Mouse (Mus musculus): ENCODE results near the gene Vps37b. TPM values are rescaled to one million over a fixed set of nuclear protein-coding genes. Genes with fewer than 3 reads are reported as not detected.
A peak's percentile ranks its signal among the peaks of the same experiment; 100 is the strongest.

Gene Vps37b
- total and polyA plus RNA-seq, 2 experiments from 2014 or later = 54.3 to 75.5 TPM

DNA sequence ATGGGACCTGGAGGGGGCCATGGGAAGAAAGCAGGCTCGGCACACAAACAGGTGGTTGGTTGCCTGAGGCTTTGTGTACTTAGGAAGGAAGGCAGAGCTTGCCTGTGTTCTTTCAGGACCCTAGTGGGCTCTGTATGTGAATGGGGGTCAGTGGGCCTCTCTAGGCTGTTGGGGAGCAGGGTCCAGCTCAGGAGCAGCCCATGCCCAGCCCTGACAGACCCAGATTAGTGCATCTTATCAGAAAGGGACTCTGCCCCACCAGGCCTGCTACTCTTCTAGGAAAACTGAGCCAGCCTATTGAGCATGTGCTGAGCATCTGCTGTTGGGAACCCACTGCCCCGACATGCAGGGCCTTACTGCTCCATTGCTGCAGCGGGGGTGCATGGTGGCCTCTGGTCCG lies 44.6 kb downstream of the Vps37b start:
- no peak for DNase-seq (ENCODE audit: low spot score)
- no peaks in the 10 kb centered on the region for H3K9me3 ChIP-seq (ENCODE audit: low read length)
- H3K27ac ChIP-seq (ENCODE audit: low read depth, low read length) = no peak overlapping the region
- ATAC-seq (ENCODE audit: low FRiP score) = no peak
- H3K4me2 ChIP-seq (ENCODE audit: low read depth, low read length, poor library complexity, severe bottlenecking) = no peak overlapping the region
- TF ChIP-seq CTCF (IDR thresholded peaks at IDR 0.05) = no peak
- H3K4me3 ChIP-seq (ENCODE audit: low read depth, low read length) = no peak overlapping the region
- no peaks in the 10 kb centered on the region for H3K27me3 ChIP-seq (ENCODE audit: insufficient read depth, low read length)
- H3K4me1 ChIP-seq (ENCODE audit: insufficient read depth, low read length) = no peaks in the 10 kb centered on the region
- 78% methylated on average over 4 of the region's 4 CpGs for WGBS
- no peak overlapping the region for H3K9ac ChIP-seq (replicated peaks; ENCODE audit: low read length, poor library complexity, severe bottlenecking)
- peaks cover 3% of the 10 kb centered on the region for H3K36me3 ChIP-seq (ENCODE audit: insufficient read depth, low read length)

DNA sequence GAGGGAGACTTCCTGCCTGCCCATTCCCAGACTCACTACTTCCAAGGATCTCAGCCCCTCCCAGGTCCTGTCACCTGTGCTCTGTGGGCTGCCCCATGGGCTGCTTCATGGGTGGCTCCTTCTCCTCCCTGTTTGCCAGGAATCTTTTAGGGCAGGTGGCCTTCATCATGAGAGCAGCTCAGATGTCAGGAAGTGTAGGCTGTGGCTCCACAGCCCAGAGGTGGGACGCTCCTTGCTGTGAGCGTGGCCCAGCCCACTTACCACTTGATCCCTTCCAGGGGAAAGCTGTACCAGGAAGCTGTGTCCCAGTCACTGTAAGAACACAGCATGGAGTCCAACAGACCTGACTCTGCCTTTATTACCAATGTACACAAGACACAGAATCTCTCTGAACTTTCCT lies 45.1 kb downstream of the Vps37b start:
- Histone ChIP-seq H3K4me2 (ENCODE audit: low read depth, low read length, poor library complexity, severe bottlenecking) (no peak overlapping the region), H3K27me3 (ENCODE audit: insufficient read depth, low read length) (no peaks in the 10 kb centered on the region), H3K27ac (ENCODE audit: low read depth, low read length) (no peak overlapping the region), H3K9me3 (ENCODE audit: low read length) (no peaks in the 10 kb centered on the region), H3K9ac (replicated peaks; ENCODE audit: low read length, poor library complexity, severe bottlenecking) (no peak overlapping the region), H3K36me3 (ENCODE audit: insufficient read depth, low read length) (peaks cover 3% of the 10 kb centered on the region), H3K4me3 (ENCODE audit: low read depth, low read length) (no peak overlapping the region), H3K4me1 (ENCODE audit: insufficient read depth, low read length) (no peaks in the 10 kb centered on the region)
- DNase-seq (ENCODE audit: low spot score) (no peak), ATAC-seq (ENCODE audit: low FRiP score) (no peak)
- 72% methylated on average over 2 of the region's 2 CpGs for WGBS
- TF ChIP-seq CTCF (IDR thresholded peaks at IDR 0.05) = no peak

DNA sequence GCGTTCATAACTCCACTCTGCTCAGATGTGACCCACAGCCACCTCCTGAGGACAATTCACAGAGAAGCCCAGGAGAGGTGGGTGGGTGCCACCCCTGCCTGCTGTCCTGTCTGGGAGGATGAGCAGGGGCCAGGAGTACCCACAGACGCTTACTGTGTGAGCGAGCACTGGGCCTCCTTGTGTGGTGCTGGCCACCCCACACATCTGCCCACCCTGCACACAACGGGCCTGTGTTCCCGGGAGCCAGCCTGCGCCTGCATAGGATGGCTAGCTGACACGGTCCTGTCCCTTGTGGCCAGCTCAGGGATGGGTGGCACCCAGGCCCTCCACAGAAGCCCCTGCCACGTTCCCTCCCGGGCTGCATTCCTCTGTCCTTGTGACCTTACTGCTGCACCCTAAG lies 46.6 kb downstream of the Vps37b start:
- 81% methylated on average over 9 of the region's 9 CpGs for WGBS
- no peak overlapping the region for H3K27ac ChIP-seq (ENCODE audit: low read depth, low read length)
- 0 out of 2 replicates have a peak, but pooled peaks have one; percentile 53 for ATAC-seq (ENCODE audit: low FRiP score)

DNA sequence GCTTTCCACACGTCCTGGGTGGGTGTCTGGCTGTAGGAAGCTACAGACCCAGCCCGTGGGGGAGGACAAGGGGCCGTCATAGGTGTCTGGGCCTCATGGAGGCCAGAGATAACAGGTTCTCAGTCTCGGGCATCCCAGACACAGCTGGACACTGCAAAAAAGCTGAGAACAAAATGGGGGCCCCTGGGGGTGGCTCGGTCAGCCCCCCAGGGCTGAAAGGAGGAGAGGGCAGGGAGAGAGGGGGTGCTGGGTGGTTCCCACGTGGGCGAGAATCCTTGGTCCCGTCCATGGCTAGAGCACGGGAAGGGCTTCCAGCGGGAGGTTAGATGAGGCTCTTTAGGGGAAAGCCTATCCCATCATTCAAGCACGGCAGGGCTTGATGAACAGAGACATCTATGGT lies 49.2 kb downstream of the Vps37b start:
- WGBS = 80% methylated on average over 11 of the region's 11 CpGs
- no peak overlapping the region for H3K27ac ChIP-seq (ENCODE audit: low read depth, low read length)
- no peak overlapping the region for H3K4me2 ChIP-seq (ENCODE audit: low read depth, low read length, poor library complexity, severe bottlenecking)
- ATAC-seq (ENCODE audit: low FRiP score) = no peak
- no peak overlapping the region for H3K4me3 ChIP-seq (ENCODE audit: low read depth, low read length)
- no peaks in the 10 kb centered on the region for H3K36me3 ChIP-seq (ENCODE audit: insufficient read depth, low read length)
- DNase-seq (ENCODE audit: low spot score) = no peak
- H3K27me3 ChIP-seq (ENCODE audit: insufficient read depth, low read length) = no peaks in the 10 kb centered on the region
- H3K9me3 ChIP-seq (ENCODE audit: low read length) = no peaks in the 10 kb centered on the region
- no peak overlapping the region for H3K9ac ChIP-seq (replicated peaks; ENCODE audit: low read length, poor library complexity, severe bottlenecking)
- no peaks in the 10 kb centered on the region for H3K4me1 ChIP-seq (ENCODE audit: insufficient read depth, low read length)
- TF ChIP-seq CTCF (IDR thresholded peaks at IDR 0.05) = no peak

More for the DNA sequence above, 46.6 kb downstream of the Vps37b start:
- no peaks in the 10 kb centered on the region for H3K4me1 ChIP-seq (ENCODE audit: insufficient read depth, low read length)
- no peak for TF ChIP-seq CTCF (IDR thresholded peaks at IDR 0.05)
- peaks cover 3% of the 10 kb centered on the region; the same call in 1 of the 2 replicates for H3K36me3 ChIP-seq (ENCODE audit: insufficient read depth, low read length)
- no peak for DNase-seq (ENCODE audit: low spot score)
- H3K9ac ChIP-seq (replicated peaks; ENCODE audit: low read length, poor library complexity, severe bottlenecking) = no peak overlapping the region
- H3K27me3 ChIP-seq (ENCODE audit: insufficient read depth, low read length) = no peaks in the 10 kb centered on the region
- no peak overlapping the region for H3K4me3 ChIP-seq (ENCODE audit: low read depth, low read length)
- H3K9me3 ChIP-seq (ENCODE audit: low read length) = no peaks in the 10 kb centered on the region
- H3K4me2 ChIP-seq (ENCODE audit: low read depth, low read length, poor library complexity, severe bottlenecking) = no peak overlapping the region

GRCm38 (mm10) chr5:123981250-123981554 lies 50.9 kb downstream of the Vps37b start:
- DNase-seq (ENCODE audit: low spot score) (no peak), ATAC-seq (ENCODE audit: low FRiP score) (no peak)
- H3K4me2 ChIP-seq (ENCODE audit: low read depth, low read length, poor library complexity, severe bottlenecking) = no peak overlapping the region
- H3K9ac ChIP-seq (replicated peaks; ENCODE audit: low read length, poor library complexity, severe bottlenecking) = no peak overlapping the region
- no peaks in the 10 kb centered on the region for H3K9me3 ChIP-seq (ENCODE audit: low read length)
- no peak for TF ChIP-seq CTCF (IDR thresholded peaks at IDR 0.05)
- H3K36me3 ChIP-seq (ENCODE audit: insufficient read depth, low read length) = no peaks in the 10 kb centered on the region
- H3K27me3 ChIP-seq (ENCODE audit: insufficient read depth, low read length) = no peaks in the 10 kb centered on the region
- 71% methylated on average over 6 of the region's 6 CpGs for WGBS
- H3K4me1 ChIP-seq (ENCODE audit: insufficient read depth, low read length) = no peaks in the 10 kb centered on the region
- H3K4me3 ChIP-seq (ENCODE audit: low read depth, low read length) = no peak overlapping the region
- H3K27ac ChIP-seq (ENCODE audit: low read depth, low read length) = 0 out of 2 replicates have a peak overlapping the region, but pooled peaks have one; percentile 26

- no peaks in the 10 kb centered on the region for H3K4me1 ChIP-seq (ENCODE audit: insufficient read depth, low read length)
- H3K27me3 ChIP-seq (ENCODE audit: insufficient read depth, low read length) = no peaks in the 10 kb centered on the region
- H3K9me3 ChIP-seq (ENCODE audit: low read length) = no peaks in the 10 kb centered on the region
- H3K27ac ChIP-seq (ENCODE audit: low read depth, low read length) = 0 out of 2 replicates have a peak overlapping the region, but pooled peaks have one; percentile 26
- H3K4me3 ChIP-seq (ENCODE audit: low read depth, low read length) = no peak overlapping the region
- H3K4me2 ChIP-seq (ENCODE audit: low read depth, low read length, poor library complexity, severe bottlenecking) = no peak overlapping the region
- WGBS = 80% methylated on average over 9 of the region's 9 CpGs
- TF ChIP-seq CTCF (IDR thresholded peaks at IDR 0.05) = no peak
- no peak for DNase-seq (ENCODE audit: low spot score)
- ATAC-seq (ENCODE audit: low FRiP score) = no peak
- no peak overlapping the region for H3K9ac ChIP-seq (replicated peaks; ENCODE audit: low read length, poor library complexity, severe bottlenecking)
- H3K36me3 ChIP-seq (ENCODE audit: insufficient read depth, low read length) = no peaks in the 10 kb centered on the region
Measured at GRCm38 (mm10) chr5:123980521-123981249, 51.4 kb downstream of the Vps37b start.
